Mouse (Mus musculus): ENCODE data around the gene Slc7a6. TPM values are rescaled to one million over a fixed set of nuclear protein-coding genes. Genes with fewer than 3 reads are reported as not detected.

The Slc7a6 gene
- total RNA-seq, 2 experiments from 2014 or later = 27.6 to 32.4 TPM

DNA sequence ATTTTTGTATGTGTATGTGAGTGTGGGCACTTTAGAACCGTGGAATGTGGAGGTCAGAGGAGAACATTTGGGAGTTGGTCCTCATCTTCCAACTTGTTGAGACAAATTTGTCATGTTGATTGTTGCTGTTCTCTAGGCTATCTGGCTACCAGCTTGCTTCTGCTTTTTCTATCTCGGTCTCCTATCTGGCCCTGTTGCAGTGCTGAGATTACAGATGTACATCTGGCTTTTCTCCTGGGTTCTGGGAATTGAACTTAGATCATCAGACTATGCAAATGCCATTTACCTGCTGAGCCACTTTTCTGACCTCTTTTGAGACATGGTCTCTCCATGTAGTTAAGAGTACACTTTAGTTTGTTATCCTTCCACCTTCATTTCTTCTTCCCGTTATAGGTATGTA is 4.9 kb downstream of the Slc7a6 start:
- intact Hi-C loops (cut with DNase I) = no loop called here
- no peak for DNase-seq (ENCODE audit: low spot score in 2 of 2)

DNA sequence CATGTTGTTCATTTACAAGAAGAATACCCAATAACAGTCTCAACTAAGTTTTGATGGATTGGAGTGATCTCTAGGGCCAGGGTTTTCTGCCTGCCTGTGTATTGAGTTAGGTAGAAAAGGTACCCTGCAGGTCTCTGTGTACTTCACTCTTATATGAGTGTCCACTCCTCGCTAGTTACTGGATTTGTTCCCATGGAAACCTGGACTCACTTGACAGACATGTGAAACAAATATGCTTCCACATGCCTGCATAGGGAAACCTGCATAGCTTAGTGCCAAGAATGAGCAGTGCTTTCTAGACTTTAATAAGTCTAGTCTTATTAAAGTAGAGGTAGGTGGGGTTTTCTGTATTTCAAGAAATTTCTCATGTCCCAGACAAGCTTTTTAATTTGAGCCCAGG is 8.2 kb downstream of the Slc7a6 start:
- no peak for DNase-seq (ENCODE audit: low spot score in 2 of 2)
- intact Hi-C loops (cut with DNase I) = no loop called here

DNA sequence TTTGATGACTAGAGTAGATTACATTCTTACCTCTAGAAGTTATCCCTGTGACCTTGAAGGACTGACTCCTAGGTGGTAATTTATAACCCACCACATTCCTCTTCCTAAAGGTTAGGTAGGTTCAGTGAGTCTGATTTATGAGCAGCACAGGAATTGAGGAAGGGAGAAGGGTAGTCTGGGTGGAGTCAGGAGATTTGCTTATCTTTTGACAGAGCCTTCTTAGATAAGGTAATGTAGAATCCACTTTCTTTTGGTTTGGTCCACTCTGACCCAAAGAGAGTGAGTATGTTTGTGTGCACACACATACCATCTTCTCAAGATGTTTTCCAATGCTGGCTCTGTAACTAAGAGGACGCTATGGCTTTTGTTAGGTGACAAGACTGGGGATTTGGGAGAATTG is 8.9 kb downstream of the Slc7a6 start:
- no peak for DNase-seq (ENCODE audit: low spot score in 2 of 2)
- intact Hi-C loops (cut with DNase I) = no loop called here

DNA sequence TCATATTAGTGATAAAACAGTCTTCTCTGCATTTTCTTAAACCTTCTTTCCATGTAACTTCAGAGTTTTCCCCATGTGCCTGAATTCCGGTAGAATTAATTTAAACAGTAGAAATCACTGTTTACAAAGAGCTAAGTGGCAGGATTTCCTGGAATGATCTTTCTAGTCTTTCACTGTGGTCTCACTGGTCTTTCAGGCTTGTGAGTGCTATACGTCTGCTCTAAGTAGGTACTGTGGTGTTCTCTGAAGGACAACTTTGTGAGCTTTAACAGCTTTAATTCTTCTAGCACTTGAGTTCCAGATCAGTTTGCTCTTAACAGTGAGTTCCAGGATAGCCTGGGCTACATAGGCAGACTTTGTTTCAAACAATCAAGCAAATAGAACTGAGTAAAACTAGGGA is 9.8 kb downstream of the Slc7a6 start:
- intact Hi-C loops (cut with DNase I) = no loop called here

DNA sequence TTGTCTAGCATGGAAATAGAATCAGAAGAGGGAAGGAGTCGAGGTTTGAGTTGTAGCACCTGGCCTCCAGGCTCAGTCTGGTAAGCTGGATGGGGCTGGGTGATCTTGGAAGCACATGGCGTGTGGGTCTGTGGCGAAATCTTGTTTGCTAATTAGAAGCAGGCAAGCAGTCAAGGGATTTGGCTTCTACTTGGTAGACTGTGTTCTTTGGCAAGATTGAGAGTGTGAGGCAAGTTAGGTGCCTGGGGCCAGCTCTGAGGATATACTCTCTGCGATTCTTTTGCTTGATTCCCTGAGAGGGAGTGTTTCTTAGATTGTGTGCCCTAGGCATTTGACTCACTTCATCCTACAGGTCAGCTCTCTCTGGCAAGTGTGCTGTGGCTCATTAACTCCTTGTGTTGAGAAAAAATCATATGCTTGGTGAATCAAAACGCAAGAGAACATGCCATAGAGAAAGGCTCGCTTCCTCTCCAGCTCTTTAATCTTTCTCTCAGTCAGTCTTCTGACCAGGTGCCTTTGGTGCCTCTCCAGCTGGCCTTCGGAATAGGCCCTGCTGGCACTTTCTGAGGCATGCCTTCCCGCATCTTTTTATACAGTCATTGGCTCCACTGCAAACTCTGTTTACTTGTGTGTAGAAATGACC is 17.1 kb downstream of the Slc7a6 start:
- peak in 1 of 2 experiments; percentile 38 for DNase-seq (ENCODE audit: low spot score in 2 of 2)
- intact Hi-C loops (cut with DNase I) = no loop called here

More for the DNA sequence above, 9.8 kb downstream of the Slc7a6 start:
- DNase-seq (ENCODE audit: low spot score in 2 of 2) = no peak

DNA sequence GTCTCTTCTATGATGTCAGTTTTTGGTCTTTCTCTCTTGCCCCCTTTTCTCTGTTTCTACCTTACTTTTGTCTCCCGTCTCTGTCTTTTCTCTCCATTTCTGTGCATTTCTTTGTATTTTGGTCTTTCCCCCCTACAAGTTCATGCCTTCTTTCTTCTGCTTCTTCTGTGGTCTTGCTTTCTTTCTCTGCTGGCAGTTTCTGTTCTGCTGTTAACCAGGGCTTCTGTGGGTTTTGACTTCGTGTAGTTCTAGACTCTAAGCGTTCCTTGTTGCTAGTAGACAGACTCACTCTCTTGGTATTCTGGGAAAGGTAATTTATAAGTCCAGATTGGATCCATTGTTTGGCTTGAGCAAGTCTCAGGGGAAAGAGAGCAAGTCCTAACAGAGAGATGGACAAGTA is 17.7 kb downstream of the Slc7a6 start:
- DNase-seq (ENCODE audit: low spot score in 2 of 2) = no peak
- intact Hi-C loops (cut with DNase I) = no loop called here

DNA sequence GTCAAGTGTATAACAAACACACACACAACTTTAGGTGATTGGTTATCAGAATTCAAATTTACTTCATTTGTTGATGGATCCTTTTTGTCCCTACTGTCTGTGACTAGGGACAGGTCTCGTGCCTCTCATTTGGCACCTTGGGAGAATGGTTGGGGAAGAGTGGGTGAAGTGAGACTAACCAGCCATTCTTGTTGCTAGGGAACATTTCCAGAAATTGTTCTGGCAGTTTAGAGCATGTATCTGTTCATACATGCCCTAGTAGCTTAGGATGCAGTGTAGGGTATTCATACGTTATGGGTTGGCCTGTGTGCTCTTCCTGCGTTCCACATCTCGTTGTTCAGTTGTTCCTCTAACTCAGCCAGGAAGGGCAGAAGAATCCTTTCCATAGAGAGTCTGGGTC is 20.5 kb downstream of the Slc7a6 start:
- intact Hi-C loops (cut with DNase I) = no loop called here
- no peak for DNase-seq (ENCODE audit: low spot score in 2 of 2)

DNA sequence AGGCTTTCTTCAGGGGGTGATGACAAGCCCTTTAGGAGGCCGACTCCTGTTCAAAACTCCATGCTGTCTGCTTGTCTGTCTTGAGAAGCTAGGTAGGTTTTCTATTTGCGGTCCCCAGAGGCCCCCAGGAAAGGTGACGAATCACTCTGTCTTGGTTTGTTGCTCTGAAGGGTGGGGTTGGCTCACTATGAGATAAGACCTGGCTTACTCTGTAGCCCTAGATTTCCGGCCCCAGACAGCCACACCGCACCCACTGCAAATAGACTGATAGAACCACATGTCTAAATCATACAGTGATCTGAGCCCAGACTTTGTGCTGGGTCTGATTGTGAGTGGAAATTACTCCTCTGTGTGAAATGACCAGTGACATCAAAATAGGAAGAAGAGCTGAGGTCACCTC is 23.0 kb downstream of the Slc7a6 start:
- intact Hi-C loops (cut with DNase I) = no loop called here
- no peak for DNase-seq (ENCODE audit: low spot score in 2 of 2)

DNA sequence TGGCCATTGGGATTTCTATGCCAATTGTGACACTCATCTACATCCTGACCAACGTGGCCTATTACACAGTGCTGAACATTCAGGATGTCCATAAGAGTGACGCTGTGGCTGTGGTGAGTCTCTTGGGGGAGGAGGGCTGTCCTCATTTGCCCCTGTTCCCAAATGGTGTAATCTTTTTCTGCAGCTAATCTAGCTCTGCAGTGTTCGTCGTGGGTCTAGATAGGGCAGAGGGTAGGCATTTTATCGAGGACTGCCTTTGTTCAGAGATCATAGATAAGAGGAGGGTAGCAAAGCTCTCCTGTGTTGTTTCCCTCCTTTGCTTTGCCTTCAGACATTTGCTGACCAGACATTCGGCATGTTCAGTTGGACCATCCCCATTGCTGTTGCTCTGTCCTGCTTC is 24.5 kb downstream of the Slc7a6 start:
- intact Hi-C loops (cut with DNase I) = no loop called here
- DNase-seq (ENCODE audit: low spot score in 2 of 2) = no peak

DNA sequence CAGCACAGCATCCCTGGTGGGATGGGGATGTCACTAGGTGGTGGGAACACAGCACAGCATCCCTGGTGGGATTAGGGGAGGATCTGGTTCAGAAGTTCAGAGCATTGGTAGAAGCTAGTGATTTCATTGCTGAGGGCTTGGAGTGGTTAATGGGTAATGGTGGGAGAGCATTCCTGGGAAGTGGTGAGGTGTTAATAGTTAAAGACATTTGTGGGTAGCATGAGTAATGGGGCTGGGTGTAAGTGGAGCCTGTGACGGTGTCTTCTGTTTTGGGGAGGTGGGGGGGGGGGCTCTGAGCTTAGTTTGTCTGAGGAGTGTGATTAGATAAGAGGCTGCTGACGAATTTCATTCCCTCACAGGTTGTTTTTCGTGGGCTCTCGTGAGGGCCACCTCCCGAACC is 25.4 kb downstream of the Slc7a6 start:
- intact Hi-C loops (cut with DNase I) = no loop called here
- no peak for DNase-seq (ENCODE audit: low spot score in 2 of 2)

DNA sequence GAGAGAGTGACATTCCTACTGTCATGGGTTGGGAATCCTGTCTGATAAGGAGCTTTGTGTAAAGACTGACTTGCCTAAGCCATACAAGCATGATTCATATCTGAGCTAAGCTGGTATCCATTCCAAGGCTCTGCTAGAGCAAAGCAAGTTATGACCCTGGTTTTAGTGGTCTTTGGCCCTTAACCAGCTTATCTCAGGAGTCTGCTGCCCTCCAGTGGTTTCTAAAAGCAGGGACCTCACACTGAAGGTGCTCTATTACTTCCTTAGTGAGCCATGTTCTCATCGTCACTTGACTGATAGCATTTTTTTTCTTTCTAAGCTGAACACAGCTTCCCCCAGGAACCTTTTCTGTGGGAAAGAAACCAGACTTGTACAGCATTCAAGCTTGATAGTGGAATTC is 30.1 kb downstream of the Slc7a6 start:
- intact Hi-C loops (cut with DNase I) = loop anchor here (2.0 kb wide), 2 partner anchors 30 to 58 kb away; partner anchors contain the start of gene Slc7a6
- DNase-seq (ENCODE audit: low spot score in 2 of 2) = peak in 1 of 2 experiments; percentile 38

DNA sequence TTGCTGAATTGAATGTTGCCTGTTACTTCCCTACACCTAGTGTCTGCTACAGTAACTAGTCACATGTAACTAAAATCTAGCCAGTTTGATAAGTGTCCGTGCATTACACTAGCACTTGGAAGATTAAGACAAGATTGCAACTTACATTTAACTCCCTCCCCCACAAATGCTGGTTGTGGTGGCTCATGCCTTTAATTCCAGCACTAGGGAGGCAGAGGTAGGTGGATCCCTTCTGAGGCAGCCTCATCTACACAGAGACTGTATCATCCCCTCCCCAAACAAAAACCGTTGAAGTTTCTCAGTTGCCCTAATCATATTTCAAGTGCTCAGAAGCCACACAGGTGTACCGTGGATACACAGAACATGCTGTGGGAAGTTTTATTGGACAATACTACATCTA is 30.9 kb downstream of the Slc7a6 start:
- peak in 1 of 2 experiments; percentile 64 for DNase-seq (ENCODE audit: low spot score in 2 of 2)
- intact Hi-C loops (cut with DNase I) = loop anchor here (2.0 kb wide), 2 partner anchors 31 to 59 kb away; partner anchors contain the start of gene Slc7a6

DNA sequence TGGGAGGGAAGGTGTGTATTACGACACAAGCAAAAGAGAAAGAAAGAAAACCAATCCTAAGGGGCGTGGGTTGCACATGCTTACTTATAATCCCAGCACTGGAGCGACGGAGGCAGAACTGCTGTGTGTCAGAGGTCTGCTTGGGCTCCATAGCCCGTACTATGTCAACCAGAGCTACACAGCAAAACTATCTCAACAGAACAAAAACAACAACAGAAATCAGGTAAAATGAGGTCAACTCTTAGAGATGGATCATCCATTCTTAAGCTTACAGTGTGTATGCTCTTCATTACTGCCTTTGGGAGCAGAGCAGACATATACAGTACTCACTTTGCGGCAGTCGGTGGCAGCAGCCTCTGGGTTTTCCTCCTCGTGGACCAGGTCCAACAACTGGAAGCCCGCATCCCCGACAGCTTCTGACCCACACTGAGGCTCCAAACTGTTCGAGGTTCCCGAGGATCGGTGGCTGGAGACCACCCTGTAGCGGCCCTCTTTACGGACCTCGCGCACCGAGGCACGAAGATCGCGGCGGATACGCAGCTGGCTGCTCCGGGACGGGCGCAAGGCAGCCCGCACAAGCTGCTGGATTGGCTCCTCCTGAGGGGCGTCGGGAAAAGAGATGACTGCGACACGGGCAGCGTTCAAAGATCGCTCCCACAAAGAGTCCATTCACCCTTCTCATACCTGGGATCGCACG is 41.5 kb downstream of the Slc7a6 start:
- peak in 1 of 2 experiments; percentile 57 for DNase-seq (ENCODE audit: low spot score in 2 of 2)

DNA sequence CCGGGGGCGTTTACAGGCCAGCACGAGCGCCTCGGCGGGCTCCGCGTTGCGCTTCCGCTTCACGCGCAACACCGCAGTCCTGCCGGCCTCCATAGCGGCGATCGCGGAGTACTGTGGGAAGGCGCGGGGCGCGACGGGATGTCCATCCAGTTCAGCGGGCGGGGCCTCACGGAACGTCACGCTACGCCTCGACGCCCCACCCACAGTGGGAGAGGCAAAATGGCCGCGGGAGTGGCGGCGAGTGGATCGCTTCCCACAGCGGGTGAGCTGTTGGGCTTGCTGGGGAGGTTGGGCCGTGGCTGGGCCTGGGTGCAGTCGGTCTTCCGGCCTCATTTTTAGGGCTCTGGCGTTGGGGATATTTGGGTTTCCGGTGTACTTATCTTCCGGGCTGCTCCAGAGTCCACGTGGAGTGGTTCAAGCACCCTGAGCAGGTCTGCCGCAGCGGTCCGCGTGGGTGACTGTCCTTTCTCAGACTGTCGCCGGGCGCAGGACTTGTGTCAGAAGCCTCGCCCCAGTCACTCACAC is 42.2 kb downstream of the Slc7a6 start, which contains the start of the genes Slc7a6os and Prmt7:
Slc7a6os (minus strand) TSS at position 115 of the 525 bp plus-strand sequence.
Prmt7 (plus strand) TSS at position 116 of the 525 bp plus-strand sequence.
- intact Hi-C loops (cut with DNase I) = loop anchor here (5.0 kb wide), 2 partner anchors 44 to 191 kb away; partner anchors contain the start of gene Slc7a6
- peak; percentile 97 to 98 for DNase-seq (ENCODE audit: low spot score in 2 of 2)

More for the DNA sequence above, 41.5 kb downstream of the Slc7a6 start:
- intact Hi-C loops (cut with DNase I) = loop anchor here (5.0 kb wide), 2 partner anchors 43 to 192 kb away; partner anchors contain the start of gene Slc7a6

DNA sequence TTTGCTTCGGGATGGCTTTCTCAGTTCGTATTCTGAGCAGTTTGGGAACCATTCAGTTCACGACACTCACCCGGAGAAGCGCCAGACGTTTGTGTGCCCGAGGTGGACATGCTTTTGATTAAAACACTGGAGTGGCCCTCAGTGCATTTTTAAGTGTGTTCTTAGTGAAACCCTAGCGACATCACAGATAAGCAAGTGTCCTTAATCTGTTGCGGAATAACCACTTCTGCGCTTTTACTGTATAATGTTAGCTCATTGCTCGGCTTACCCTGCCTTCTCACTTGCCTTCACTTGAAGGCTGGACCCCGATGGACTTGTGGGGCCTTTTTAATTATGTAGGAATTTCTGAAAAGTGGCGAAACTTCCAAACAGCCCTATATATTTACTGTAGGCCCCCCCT is 42.8 kb downstream of the Slc7a6 start:
- intact Hi-C loops (cut with DNase I) = loop anchor here (5.0 kb wide), 2 partner anchors 44 to 191 kb away; partner anchors contain the start of gene Slc7a6
- no peak for DNase-seq (ENCODE audit: low spot score in 2 of 2)

DNA sequence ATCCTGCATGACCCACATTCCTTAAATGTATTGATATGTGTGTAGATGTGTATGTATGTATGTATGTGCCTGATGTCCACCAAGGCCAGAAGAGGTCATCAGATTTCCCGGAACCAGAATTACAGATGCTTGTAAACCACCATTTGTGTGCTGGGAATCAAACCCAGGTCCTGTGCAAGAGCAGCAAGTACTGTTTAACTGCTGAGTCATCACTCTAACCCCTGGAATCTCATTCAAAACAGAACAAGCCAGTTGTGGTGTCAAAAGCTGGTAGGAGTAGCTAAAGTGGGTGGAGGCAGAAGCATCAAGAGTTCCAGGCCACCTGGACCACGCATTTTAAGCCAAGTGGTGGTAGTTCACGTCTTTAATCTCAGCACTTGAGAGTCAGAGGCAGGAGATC is 45.3 kb downstream of the Slc7a6 start:
- DNase-seq (ENCODE audit: low spot score in 2 of 2) = no peak
- intact Hi-C loops (cut with DNase I) = loop anchor here (5.0 kb wide), 2 partner anchors 47 to 188 kb away; partner anchors contain the start of gene Slc7a6

DNA sequence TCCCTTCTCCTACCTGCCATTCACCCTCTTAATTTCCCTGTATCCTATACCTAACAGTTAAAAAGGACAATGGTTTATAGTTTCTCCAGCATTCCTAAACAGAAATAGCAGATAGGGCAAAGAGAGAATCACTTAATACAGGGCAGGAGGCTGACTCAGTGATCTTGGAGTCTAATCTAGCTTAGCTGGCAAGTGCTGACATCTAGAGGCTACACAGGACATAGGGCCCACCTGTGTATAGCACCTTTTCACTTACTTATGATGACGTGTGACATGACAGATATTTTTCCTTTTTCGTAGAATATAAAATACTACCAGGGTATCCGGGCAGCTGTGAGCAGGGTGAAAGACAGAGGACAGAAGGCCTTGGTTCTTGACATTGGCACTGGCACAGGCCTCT is 51.0 kb downstream of the Slc7a6 start:
- intact Hi-C loops (cut with DNase I) = no loop called here

DNA sequence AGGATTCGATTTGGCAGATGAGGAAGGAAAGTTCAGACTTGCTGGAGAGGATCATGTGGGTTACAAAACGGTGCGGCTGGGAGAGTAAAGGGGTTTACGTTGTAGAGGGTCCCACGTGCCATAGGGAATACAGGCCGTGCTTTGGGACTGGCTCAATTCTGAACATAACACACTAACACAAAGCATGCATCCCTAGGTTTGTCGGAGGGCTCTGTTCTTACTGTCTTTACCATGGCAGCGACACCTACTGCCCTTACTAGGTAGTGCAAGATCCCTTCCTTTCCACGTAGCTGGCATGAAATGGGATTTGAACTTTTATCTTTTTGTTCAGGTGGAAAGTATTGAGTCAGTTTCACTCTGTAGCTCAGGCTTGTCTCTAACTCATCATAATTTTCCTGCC is 57.9 kb downstream of the Slc7a6 start:
- intact Hi-C loops (cut with DNase I) = loop anchor here (2.0 kb wide), 1 partner anchor 86 kb away; no protein-coding TSS in a partner anchor
- DNase-seq (ENCODE audit: low spot score in 2 of 2) = peak; percentile 46 to 49

More for the DNA sequence above, 51.0 kb downstream of the Slc7a6 start:
- DNase-seq (ENCODE audit: low spot score in 2 of 2) = no peak

DNA sequence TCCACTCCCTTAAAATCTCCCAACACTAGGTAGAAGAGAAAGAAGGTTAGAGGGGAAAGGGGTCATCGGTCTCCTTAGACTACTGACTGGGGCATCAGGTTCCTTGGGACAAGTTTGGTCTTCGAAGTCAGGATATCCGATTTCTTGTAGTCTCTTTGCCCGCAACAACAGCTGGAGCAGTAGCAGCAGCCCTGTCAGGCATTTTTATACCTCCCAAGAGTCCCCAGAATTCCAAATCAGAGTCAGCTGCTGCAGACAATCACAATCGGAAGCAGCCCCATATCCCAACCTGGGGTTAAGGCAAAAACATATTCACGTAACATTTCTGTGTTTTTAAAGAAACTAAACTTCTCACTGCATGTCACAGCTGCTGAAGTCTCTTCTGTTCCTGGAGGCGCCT is 62.9 kb downstream of the Slc7a6 start:
- intact Hi-C loops (cut with DNase I) = no loop called here
- no peak for DNase-seq (ENCODE audit: low spot score in 2 of 2)

DNA sequence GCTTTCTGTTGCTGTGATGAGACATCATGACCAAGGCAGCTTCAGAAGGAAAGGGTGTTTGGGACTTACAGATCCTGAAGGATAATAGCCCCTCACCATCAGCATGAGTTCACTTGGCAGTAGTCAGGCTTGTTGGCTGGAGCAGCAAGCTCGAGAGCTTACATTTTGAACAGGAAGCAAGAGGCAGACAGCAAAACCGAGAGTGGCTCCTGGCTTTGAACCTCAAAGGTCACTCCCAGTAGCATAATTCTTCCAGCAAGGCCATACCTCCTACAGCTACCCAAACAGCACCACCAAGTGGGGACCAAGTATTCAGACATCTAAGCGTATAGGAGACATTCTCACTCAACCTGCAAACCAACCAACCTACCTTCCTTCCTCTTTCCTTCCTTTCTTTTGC is 64.1 kb downstream of the Slc7a6 start:
- no peak for DNase-seq (ENCODE audit: low spot score in 2 of 2)
- intact Hi-C loops (cut with DNase I) = no loop called here

All from left cerebral cortex, postnatal 25 days (tissue).